Mouse (Mus musculus) heart, embryonic 13.5 days (tissue): Measurements from ENCODE around the gene Psmb8. TPM values are rescaled to one million over a fixed set of nuclear protein-coding genes. Genes with fewer than 3 reads are reported as not detected.

Experiments
- ATAC-seq: fragments of 200-750 bp; cut with Nextera tagmentation; 2 replicates; pipeline ENCODE4 v1.8.0; 2017; ENCODE audit warnings: moderate TSS enrichment; ENCODE audit not compliant: insufficient number of reproducible peaks, low FRiP score, low TSS enrichment; ENCODE audit errors: extremely low read depth
- H3K27ac ChIP-seq: fragments of 300-500 bp; sonication (generic); replicated peaks from 2 replicates; pipeline ENCODE4 v1.5.1; 2015; ENCODE audit warnings: moderate library complexity, mild to moderate bottlenecking, inconsistent platforms
- H3K27me3 ChIP-seq: fragments of 300-500 bp; sonication (generic); replicated peaks from 2 replicates; pipeline ENCODE4 v1.6.1; 2015; ENCODE audit warnings: mild to moderate bottlenecking, inconsistent platforms
- H3K36me3 ChIP-seq: fragments of 300-500 bp; sonication (generic); 2 replicates; pipeline ENCODE4 v1.6.1; 2015; ENCODE audit warnings: mild to moderate bottlenecking, inconsistent platforms
- H3K4me1 ChIP-seq: fragments of 300-500 bp; sonication (generic); 2 replicates; pipeline ENCODE4 v1.6.1; 2015; ENCODE audit warnings: inconsistent platforms
- H3K4me2 ChIP-seq: fragments of 300-500 bp; sonication (generic); 2 replicates; pipeline ENCODE4 v1.6.1; 2015; ENCODE audit warnings: inconsistent platforms, mild to moderate bottlenecking, moderate library complexity
- H3K4me3 ChIP-seq: fragments of 300-500 bp; sonication (generic); 2 replicates; pipeline ENCODE4 v1.5.1; 2015; ENCODE audit warnings: moderate library complexity, mild to moderate bottlenecking, inconsistent platforms
- H3K9ac ChIP-seq: fragments of 300-500 bp; sonication (generic); 2 replicates; pipeline ENCODE4 v1.6.1; 2015; ENCODE audit warnings: inconsistent platforms, mild to moderate bottlenecking, moderate library complexity
- H3K9me3 ChIP-seq: fragments of 300-500 bp; sonication (generic); 2 replicates; pipeline ENCODE4 v1.6.1; 2016; ENCODE audit warnings: inconsistent platforms
- whole genome bisulfite sequencing: fragments of 180-500 bp; shearing (Covaris S2); methylation state at CpG from one replicate; pipeline ENCODE4 v1.1.7; 2015; ENCODE audit warnings: mixed read lengths; 5-methylcytosine and 5-hydroxymethylcytosine counted together
- polyA plus RNA-seq: library from polyadenylated mRNA; unstranded; fragments of >200 nt; fragmentation: Nextera tagmentation; extraction: Ambion mirVana; gene quantifications from 2 replicates; pipeline ENCODE4 v1.2.1, GENCODE M21; 2015

Psmb8 gene
- polyA plus RNA-seq, result 3.2 and 4.3 TPM in 2 replicates

DNA sequence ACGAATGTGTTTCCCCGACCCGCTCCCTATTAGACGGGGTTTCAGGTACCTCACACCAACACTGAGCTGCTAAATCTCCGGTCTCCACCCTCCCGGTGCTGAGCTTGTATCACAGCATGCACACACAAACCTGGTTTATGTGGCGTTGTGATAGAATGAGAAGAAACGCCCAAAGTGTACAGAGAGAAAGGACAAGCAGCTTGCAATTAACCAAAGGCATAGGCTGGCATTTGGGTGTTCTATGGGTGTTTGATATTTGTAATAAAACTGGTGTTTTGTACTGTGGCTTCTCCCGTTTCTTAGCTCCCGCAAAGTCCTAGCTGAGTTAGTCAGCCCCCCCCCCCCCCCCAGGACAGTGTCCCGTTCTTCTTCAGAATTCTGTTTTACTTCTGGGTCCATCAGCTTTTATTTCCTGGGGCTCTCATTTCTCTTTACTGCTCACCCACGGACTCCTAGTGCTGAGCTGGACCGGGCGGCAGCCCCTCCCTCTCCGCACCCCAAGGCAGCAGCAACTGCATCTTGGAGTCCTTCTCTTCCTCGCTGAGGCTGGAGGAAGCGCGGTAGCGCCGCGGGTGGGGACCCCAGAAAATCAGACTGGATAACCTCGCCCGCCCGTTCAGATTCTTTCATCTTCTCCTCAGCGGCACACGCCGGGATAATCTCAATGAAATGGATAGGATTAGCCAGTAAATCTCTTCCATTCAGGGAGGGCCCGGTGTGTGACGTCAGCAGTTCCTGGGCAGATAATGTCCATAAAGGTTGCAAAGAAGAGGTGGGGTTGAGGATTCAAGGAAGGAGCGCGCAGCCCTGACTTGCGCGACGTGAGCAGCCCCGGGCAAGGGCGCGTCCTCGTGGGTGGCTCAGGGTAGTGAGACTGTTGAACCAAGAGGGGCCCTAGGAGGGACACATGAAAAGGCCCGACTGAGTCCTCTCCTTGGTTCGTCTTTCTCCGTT is at the start of gene Psmb8:
Gene Psmb8, plus strand, starts transcription at position 781 of the 954 bp plus-strand sequence.
- Histone ChIP-seq H3K4me3 (peak within 1 kb of the TSS; percentile 58), H3K9me3 (no peaks in the 10 kb centered on the region), H3K36me3 (no peaks in the 10 kb centered on the region), H3K4me1 (peaks cover 10% of the 10 kb centered on the region), H3K27me3 (peaks cover 95% of the 10 kb centered on the region), H3K4me2 (peak within 1 kb of the TSS; percentile 70), H3K27ac (no peak within 1 kb of the TSS), H3K9ac (peak within 1 kb of the TSS; percentile 71)
- WGBS, result 4% methylated on average over 41 of the region's 41 CpGs
- no peak; the same call in 1 of the 2 replicates for ATAC-seq

DNA sequence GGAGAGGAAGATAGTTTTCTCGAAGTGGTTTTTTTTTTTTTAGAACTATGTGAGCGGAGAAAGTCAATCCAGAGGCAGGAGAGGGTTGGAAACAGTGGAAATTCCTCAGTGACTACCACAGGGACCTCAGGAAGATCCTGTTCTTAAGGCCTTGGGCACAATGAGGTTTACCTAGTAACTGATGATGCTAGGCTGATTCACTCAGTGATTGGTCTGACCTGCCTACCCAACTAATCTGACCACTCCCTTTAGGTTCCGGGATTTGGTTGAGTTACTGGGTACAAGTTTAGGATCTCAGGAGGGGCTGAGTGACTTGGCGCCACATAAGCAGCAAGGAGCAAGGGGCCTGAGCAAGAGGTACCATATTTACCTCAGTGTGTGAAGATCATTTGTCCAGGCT is 44.6 kb upstream of the Psmb8 start, which contains the start of gene H2-DMb1:
Gene H2-DMb1, plus strand, starts transcription at position 150 of the 400 bp plus-strand sequence.
- Histone ChIP-seq H3K9ac (no peak within 1 kb of the TSS), H3K36me3 (no peaks in the 10 kb centered on the region), H3K4me2 (no peak within 1 kb of the TSS), H3K4me3 (no peak within 1 kb of the TSS), H3K27ac (no peak within 1 kb of the TSS), H3K4me1 (no peaks in the 10 kb centered on the region), H3K27me3 (peaks cover 33% of the 10 kb centered on the region; the same call in 1 of the 2 replicates), H3K9me3 (no peaks in the 10 kb centered on the region)
- ATAC-seq, result no peak
- WGBS, result 50% methylated on average over 4 of the region's 4 CpGs

GRCm38 (mm10) chr17:34155534-34155933 is 42.0 kb upstream of the Psmb8 start:
- H3K27me3 ChIP-seq, result peaks cover 42% of the 10 kb centered on the region; the same call in 1 of the 2 replicates
- no peaks in the 10 kb centered on the region for H3K9me3 ChIP-seq
- H3K4me3 ChIP-seq, result no peak overlapping the region
- ATAC-seq, result no peak
- no peaks in the 10 kb centered on the region for H3K4me1 ChIP-seq
- H3K36me3 ChIP-seq, result no peaks in the 10 kb centered on the region
- no peak overlapping the region for H3K9ac ChIP-seq
- 44% methylated on average over 5 of the region's 5 CpGs for WGBS
- no peak overlapping the region for H3K27ac ChIP-seq
- H3K4me2 ChIP-seq, result no peak overlapping the region

DNA sequence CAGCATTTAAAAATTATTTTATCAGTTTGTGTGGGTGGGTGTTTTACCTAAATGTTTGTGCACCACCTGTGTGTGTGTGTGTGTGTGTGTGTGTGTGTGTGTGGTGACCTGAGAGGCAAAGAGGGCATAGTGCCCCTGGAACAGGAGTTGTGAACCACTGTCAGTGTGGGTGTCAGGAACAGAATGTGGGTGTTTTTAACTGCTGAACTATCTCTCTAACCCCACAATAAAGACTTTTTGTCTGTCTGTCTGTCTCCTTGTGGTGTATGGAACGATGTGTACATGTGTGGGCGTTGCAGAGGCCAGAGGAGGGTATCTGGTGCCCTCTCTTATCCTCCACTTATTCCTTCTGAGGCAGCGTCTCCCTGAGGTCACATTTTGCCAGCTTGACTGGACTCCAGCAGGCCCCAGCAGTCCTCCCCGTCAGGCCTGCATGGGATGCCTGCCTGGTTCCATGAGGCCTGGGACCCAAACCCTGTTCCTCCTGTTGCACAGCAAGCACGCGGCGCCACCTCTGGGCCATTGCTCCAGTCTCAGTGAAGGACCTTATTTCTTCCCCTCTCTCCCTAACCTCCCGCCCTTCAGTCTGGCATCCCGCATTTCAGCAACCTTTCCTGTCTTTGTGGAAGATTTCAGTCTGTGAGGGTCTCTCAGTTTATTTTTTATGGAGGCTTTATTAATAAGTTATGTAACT is 33.2 kb upstream of the Psmb8 start:
- Histone ChIP-seq H3K4me3 (no peak overlapping the region), H3K9ac (no peak overlapping the region), H3K27ac (no peak overlapping the region), H3K4me1 (no peaks in the 10 kb centered on the region), H3K4me2 (no peak overlapping the region), H3K27me3 (peaks cover 32% of the 10 kb centered on the region), H3K9me3 (no peaks in the 10 kb centered on the region), H3K36me3 (no peaks in the 10 kb centered on the region)
- no peak for ATAC-seq
- 30% methylated on average over 9 of the region's 9 CpGs for WGBS

GRCm38 (mm10) chr17:34165033-34165730 is 32.3 kb upstream of the Psmb8 start:
- H3K4me2 ChIP-seq, result no peak overlapping the region
- H3K4me1 ChIP-seq, result no peaks in the 10 kb centered on the region
- no peak overlapping the region for H3K9ac ChIP-seq
- no peaks in the 10 kb centered on the region for H3K36me3 ChIP-seq
- no peaks in the 10 kb centered on the region for H3K9me3 ChIP-seq
- no peak overlapping the region for H3K27ac ChIP-seq
- no peak for ATAC-seq
- peaks cover 27% of the 10 kb centered on the region for H3K27me3 ChIP-seq
- no peak overlapping the region for H3K4me3 ChIP-seq
- WGBS, result 67% methylated on average over 6 of the region's 6 CpGs

DNA sequence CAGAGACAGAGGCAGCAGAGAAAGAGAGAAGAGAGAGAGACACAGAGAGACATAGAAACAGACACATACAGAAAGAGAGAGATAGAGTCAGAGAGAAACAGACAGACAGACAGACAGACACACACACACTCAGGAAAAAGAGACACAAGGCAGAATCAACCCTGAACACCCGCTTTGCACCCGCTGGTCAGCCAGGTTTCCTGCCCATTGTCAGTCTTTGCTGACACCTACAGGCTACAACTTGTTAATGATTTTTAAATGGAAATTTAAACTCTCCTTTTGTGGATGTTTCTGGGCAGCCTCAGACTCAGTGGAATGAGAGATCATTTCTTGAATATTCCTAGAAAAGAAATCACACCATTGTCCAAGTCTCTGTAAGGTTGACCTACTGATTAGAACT is 28.2 kb upstream of the Psmb8 start:
- 5% methylated on average over 2 of the region's 2 CpGs for WGBS
- Histone ChIP-seq H3K4me1 (no peaks in the 10 kb centered on the region), H3K9me3 (no peaks in the 10 kb centered on the region), H3K4me2 (no peak overlapping the region), H3K36me3 (no peaks in the 10 kb centered on the region), H3K4me3 (no peak overlapping the region), H3K27ac (no peak overlapping the region), H3K27me3 (peaks cover 19% of the 10 kb centered on the region), H3K9ac (no peak overlapping the region)
- ATAC-seq, result no peak

- no peaks in the 10 kb centered on the region for H3K4me1 ChIP-seq
- 21% methylated on average over 4 of the region's 4 CpGs for WGBS
These were observed 27.0 kb upstream of the Psmb8 start for GRCm38 (mm10) chr17:34170487-34170876.

DNA sequence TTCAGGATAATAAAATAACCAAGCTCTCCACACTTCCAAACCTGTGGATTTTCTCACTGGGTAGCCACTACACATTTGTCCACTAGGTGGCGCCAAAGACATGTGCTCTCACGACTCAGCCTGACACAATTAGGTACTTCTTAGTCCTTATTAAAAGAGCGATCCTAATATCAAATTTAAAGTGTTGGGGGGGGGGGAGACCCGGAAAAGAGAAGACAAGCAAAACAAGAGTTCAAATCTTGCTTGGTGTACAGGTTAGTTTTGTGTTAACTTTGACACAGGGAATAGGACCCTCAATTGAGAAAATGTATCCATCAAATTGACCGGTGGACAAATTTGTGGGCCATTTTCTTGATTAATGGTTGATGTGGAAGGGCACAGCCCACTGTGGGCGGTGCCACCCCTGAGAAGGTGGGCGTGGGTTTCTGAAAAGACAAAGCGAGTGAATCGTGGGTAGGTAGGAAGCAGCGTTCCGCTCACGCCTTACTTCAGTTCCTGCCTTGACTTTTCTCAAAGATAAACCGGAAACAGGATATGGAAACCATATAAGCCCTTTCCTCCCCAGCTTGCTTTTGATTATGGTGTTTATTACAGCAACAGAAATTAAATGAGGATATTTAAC is 26.5 kb upstream of the Psmb8 start:
- no peaks in the 10 kb centered on the region for H3K9me3 ChIP-seq
- no peak overlapping the region for H3K4me3 ChIP-seq
- H3K4me1 ChIP-seq, result no peaks in the 10 kb centered on the region
- H3K9ac ChIP-seq, result no peak overlapping the region
- no peak overlapping the region for H3K27ac ChIP-seq
- ATAC-seq, result no peak
- peak overlapping the region; percentile 26 for H3K4me2 ChIP-seq
- H3K27me3 ChIP-seq, result peaks cover 26% of the 10 kb centered on the region
- 37% methylated on average over 13 of the region's 13 CpGs for WGBS
- H3K36me3 ChIP-seq, result no peaks in the 10 kb centered on the region

More at GRCm38 (mm10) chr17:34170487-34170876, 27.0 kb upstream of the Psmb8 start:
- no peaks in the 10 kb centered on the region for H3K9me3 ChIP-seq
- H3K4me3 ChIP-seq, result no peak overlapping the region
- ATAC-seq, result no peak
- no peak overlapping the region for H3K27ac ChIP-seq
- H3K9ac ChIP-seq, result no peak overlapping the region
- no peak overlapping the region for H3K4me2 ChIP-seq
- H3K27me3 ChIP-seq, result peaks cover 27% of the 10 kb centered on the region
- no peaks in the 10 kb centered on the region for H3K36me3 ChIP-seq

- peaks cover 24% of the 10 kb centered on the region for H3K27me3 ChIP-seq
- no peak for ATAC-seq
These were observed 25.0 kb upstream of the Psmb8 start for GRCm38 (mm10) chr17:34172528-34172927.

DNA sequence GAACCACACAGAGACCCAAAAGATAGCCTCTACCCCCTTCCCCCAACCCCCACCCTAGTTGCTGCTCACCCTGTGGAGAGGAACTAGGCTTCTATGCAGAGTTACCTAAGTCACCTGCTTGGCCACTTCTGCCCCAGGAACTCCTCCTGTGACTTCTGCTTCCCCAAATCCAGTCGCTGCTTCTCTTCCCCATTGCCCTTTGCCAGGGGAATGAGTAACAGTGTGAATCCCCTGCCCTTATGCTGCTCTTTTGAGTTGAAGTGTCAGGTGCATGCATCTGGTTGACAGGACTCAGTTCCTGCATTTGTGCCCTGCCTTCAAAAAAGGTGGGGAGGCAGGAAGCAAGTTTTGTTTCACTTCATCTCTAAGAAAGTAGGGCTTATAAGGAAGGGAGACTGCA is 23.4 kb upstream of the Psmb8 start:
- WGBS, result 44% methylated on average over 1 of the region's 1 CpGs

More at GRCm38 (mm10) chr17:34172528-34172927, 25.0 kb upstream of the Psmb8 start:
- 88% methylated on average over 5 of the region's 5 CpGs for WGBS
- Histone ChIP-seq H3K9me3 (peaks cover 9% of the 10 kb centered on the region; the same call in 1 of the 2 replicates), H3K36me3 (no peaks in the 10 kb centered on the region), H3K4me3 (no peak overlapping the region), H3K27ac (no peak overlapping the region), H3K4me2 (no peak overlapping the region), H3K9ac (no peak overlapping the region), H3K4me1 (no peaks in the 10 kb centered on the region)

More for the DNA sequence above, 23.4 kb upstream of the Psmb8 start:
- Histone ChIP-seq H3K27me3 (peaks cover 18% of the 10 kb centered on the region), H3K9ac (no peak overlapping the region), H3K4me1 (no peaks in the 10 kb centered on the region), H3K4me2 (no peak overlapping the region), H3K9me3 (peaks cover 9% of the 10 kb centered on the region; the same call in 1 of the 2 replicates), H3K27ac (no peak overlapping the region), H3K4me3 (no peak overlapping the region), H3K36me3 (no peaks in the 10 kb centered on the region)
- ATAC-seq, result no peak
